Mouse (Mus musculus) liver, adult 2 months (tissue): ENCODE data around the gene Gramd1b.

ENCODE experiments used
- CTCF ChIP-seq: fragments of 200-500 bp; IDR thresholded peaks from 2 replicates; pipeline ENCODE4 v1.5.1; 2011; ENCODE audit warnings: low read depth, low read length, control low read depth
- POLR2A ChIP-seq: fragments of 200-500 bp; IDR thresholded peaks from 2 replicates; pipeline ENCODE4 v1.6.1; 2011; ENCODE audit warnings: low read length, control low read depth; ENCODE audit not compliant: insufficient read depth; ENCODE audit errors: extremely low read depth

DNA sequence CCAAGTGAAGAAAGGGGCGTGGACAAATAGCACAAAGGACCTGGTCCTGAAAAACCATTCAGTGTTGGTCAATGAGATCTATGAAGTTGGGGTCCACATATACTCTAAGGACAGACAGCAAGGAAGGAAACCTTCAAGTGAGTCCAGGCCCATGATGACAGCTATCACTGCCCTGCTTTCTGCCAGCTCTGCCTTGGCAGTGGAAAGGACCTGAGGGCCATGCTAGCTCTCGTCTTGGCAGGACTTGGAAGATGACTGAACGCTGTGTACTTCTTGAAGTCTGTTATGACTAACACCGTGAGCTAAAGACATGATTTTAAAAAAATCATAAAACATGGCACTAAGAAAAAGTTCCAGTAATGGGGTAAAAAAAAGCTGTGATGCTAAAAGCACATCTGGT, 213.4 kb downstream of the Gramd1b start:
- TF ChIP-seq POLR2A: no peak
- TF ChIP-seq CTCF: no peak
